19 mouse cellular contexts compared by ENCODE assay signal in genomic region chr2:7526696-7527095, GRCm38 (mm10). TPM values are rescaled to one million over a fixed set of nuclear protein-coding genes. Genes with fewer than 3 reads are reported as not detected.
DNase-seq lines count a peak whose midpoint lies in the region; ATAC-seq and TF ChIP-seq lines count a peak whose summit lies in the region.
"Had no signal": no experiment of that assay in that cellular context is flagged by ENCODE, and none has a peak within 500 bp of the region (broad histone marks: within the 10 kb centered on the region; RNA-seq: fewer than 3 reads in every experiment).

No protein-coding gene starts in this region.

- no peaks in the 10 kb centered on the region for H3K4me1 ChIP-seq in cerebellum, adult 2 months (ENCODE audit: control insufficient read depth, insufficient read depth, low read length)
- peaks cover 0 to 3% of the 10 kb centered on the region in 2 experiments; a peak in 2 of 4 replicates for H3K4me1 ChIP-seq in heart, embryonic 14.5 days (ENCODE audit: control insufficient read depth in 2 of 2, insufficient read depth in 2 of 2, low read length in 2 of 2)
- H3K4me1 ChIP-seq in midbrain, embryonic 11.5 days (ENCODE audit: control insufficient read depth, insufficient read depth, low read length) = peaks cover 13% of the 10 kb centered on the region
- H3K4me1 ChIP-seq in midbrain, postnatal 0 days (ENCODE audit: insufficient read depth, low read length) = peaks cover 5% of the 10 kb centered on the region; the same call in 1 of the 2 replicates
- H3K4me1 ChIP-seq in olfactory bulb, adult 2 months (ENCODE audit: control insufficient read depth, insufficient read depth, low read length) = peaks cover 10% of the 10 kb centered on the region
- H3K4me1 ChIP-seq: embryonic facial prominence, embryonic 12.5 days; megakaryocyte, embryonic 14.5 days had no signal

- no peak for ATAC-seq in heart, embryonic 14.5 days (ENCODE audit: insufficient number of reproducible peaks, insufficient read depth, low FRiP score, low read depth)
- ATAC-seq in midbrain, embryonic 11.5 days (ENCODE audit: low FRiP score) = no peak
- ATAC-seq in midbrain, postnatal 0 days (ENCODE audit: low FRiP score) = no peak; the same call in 1 of the 2 replicates
- ATAC-seq in megakaryocyte progenitor cell, adult 5-6 weeks (replicated peaks; ENCODE audit: poor library complexity) = no peak
- ATAC-seq: inflammation-experienced regulatory T-cells, adult 6 months; Patski had no signal

- no peak overlapping the region for H3K9ac ChIP-seq in heart, embryonic 14.5 days (ENCODE audit: low read length)
- H3K9ac ChIP-seq in midbrain, embryonic 11.5 days (ENCODE audit: low read length) = no peak overlapping the region
- H3K9ac ChIP-seq in midbrain, postnatal 0 days (replicated peaks; ENCODE audit: low read length, poor library complexity, severe bottlenecking) = no peak overlapping the region
- H3K9ac ChIP-seq: embryonic facial prominence, embryonic 12.5 days; liver, embryonic 14.5 days; neural tube, embryonic 13.5 days had no signal

- no peaks in the 10 kb centered on the region for H3K27me3 ChIP-seq in cerebellum, adult 2 months (ENCODE audit: control insufficient read depth, insufficient read depth, low read length)
- H3K27me3 ChIP-seq in heart, embryonic 14.5 days (ENCODE audit: control insufficient read depth, insufficient read depth, low read length) = no peaks in the 10 kb centered on the region
- H3K27me3 ChIP-seq in midbrain, embryonic 11.5 days (ENCODE audit: control insufficient read depth, insufficient read depth, low read length) = no peaks in the 10 kb centered on the region
- H3K27me3 ChIP-seq in midbrain, postnatal 0 days (ENCODE audit: insufficient read depth, low read length) = no peaks in the 10 kb centered on the region
- H3K27me3 ChIP-seq: embryonic facial prominence, embryonic 12.5 days; megakaryocyte, embryonic 14.5 days; neural tube, embryonic 13.5 days; Patski had no signal

- H3K27ac ChIP-seq in cerebellum, adult 2 months (ENCODE audit: insufficient read depth, low read length) = no peak overlapping the region
- peak overlapping the region; percentile 6 to 53; a peak in 3 of 4 replicates for H3K27ac ChIP-seq in heart, embryonic 14.5 days (replicated peaks in 1 of 2; ENCODE audit: control insufficient read depth in 1 of 2, insufficient read depth in 1 of 2, low read depth in 2 of 2, low read length in 2 of 2)
- no peak overlapping the region for H3K27ac ChIP-seq in midbrain, embryonic 11.5 days (ENCODE audit: low read depth, low read length)
- H3K27ac ChIP-seq in midbrain, postnatal 0 days (ENCODE audit: low read depth, low read length) = no peak overlapping the region
- H3K27ac ChIP-seq in olfactory bulb, adult 2 months (ENCODE audit: insufficient read depth, low read depth, low read length) = 0 out of 2 replicates have a peak overlapping the region, but pooled peaks have one; percentile 21
- H3K27ac ChIP-seq: embryonic facial prominence, embryonic 12.5 days; gastrocnemius, adult 2 months; hindbrain, embryonic 10.5 days; kidney, postnatal 0 days; liver, embryonic 14.5 days; neural tube, embryonic 13.5 days had no signal

- WGBS in cerebellum, adult 2 months = 37% methylated on average over 6 of the region's 6 CpGs
- 15% methylated on average over 6 of the region's 6 CpGs for WGBS in heart, embryonic 14.5 days
- 65% methylated on average over 6 of the region's 6 CpGs for WGBS in midbrain, embryonic 11.5 days
- 27% methylated on average over 6 of the region's 6 CpGs for WGBS in midbrain, postnatal 0 days
- WGBS in olfactory bulb, adult 2 months = 48% methylated on average over 6 of the region's 6 CpGs

- no peak overlapping the region for H3K4me3 ChIP-seq in cerebellum, adult 2 months (replicated peaks; ENCODE audit: insufficient read depth, low read depth, low read length)
- H3K4me3 ChIP-seq in heart, embryonic 14.5 days (ENCODE audit: control insufficient read depth in 1 of 2, insufficient read depth in 1 of 2, low read depth in 1 of 2, low read length in 2 of 2) = no peak overlapping the region
- H3K4me3 ChIP-seq in midbrain, embryonic 11.5 days (ENCODE audit: low read depth, low read length) = no peak overlapping the region
- no peak overlapping the region for H3K4me3 ChIP-seq in midbrain, postnatal 0 days (ENCODE audit: low read depth, low read length)
- no peak overlapping the region for H3K4me3 ChIP-seq in olfactory bulb, adult 2 months (ENCODE audit: insufficient read depth, low read depth, low read length)
- H3K4me3 ChIP-seq: embryonic facial prominence, embryonic 12.5 days; gastrocnemius, adult 2 months; hindbrain, embryonic 10.5 days; megakaryocyte, embryonic 14.5 days; neural tube, embryonic 13.5 days had no signal

- DNase-seq in cerebellum, postnatal 10 days = peak; percentile 8 to 11
- DNase-seq in cerebellum, adult 2 months = no peak
- no peak for DNase-seq in heart, adult 9 months (ENCODE audit: low spot score in 2 of 2)
- peak; percentile 88 for DNase-seq in midbrain, embryonic 11.5 days (ENCODE audit: low spot score, missing footprints)
- DNase-seq in midbrain, postnatal 0 days (ENCODE audit: low spot score) = no peak
- DNase-seq: gastrocnemius, adult 2 months; layer of hippocampus, postnatal 36 days; thymus, postnatal 14 days had no signal

- H3K9me3 ChIP-seq in heart, embryonic 14.5 days (ENCODE audit: control insufficient read depth, low read length) = no peaks in the 10 kb centered on the region
- H3K9me3 ChIP-seq in midbrain, embryonic 11.5 days (ENCODE audit: control insufficient read depth, low read length) = no peaks in the 10 kb centered on the region
- H3K9me3 ChIP-seq in midbrain, postnatal 0 days (ENCODE audit: low read length) = no peaks in the 10 kb centered on the region
- H3K9me3 ChIP-seq: embryonic facial prominence, embryonic 12.5 days; hindbrain, embryonic 10.5 days; megakaryocyte, embryonic 14.5 days; neural tube, embryonic 13.5 days had no signal

- no peak for TF ChIP-seq CTCF in cerebellum, adult 2 months (IDR thresholded peaks at IDR 0.05; ENCODE audit: borderline replicate concordance, insufficient read depth, low read depth, low read length)
- TF ChIP-seq CTCF in midbrain, postnatal 0 days (IDR thresholded peaks at IDR 0.05) = no peak
- no peak for TF ChIP-seq CTCF in olfactory bulb, adult 2 months (IDR thresholded peaks at IDR 0.05; ENCODE audit: insufficient read depth, low read depth, low read length)

- H3K36me3 ChIP-seq in heart, embryonic 14.5 days (ENCODE audit: control insufficient read depth, insufficient read depth, low read length) = no peaks in the 10 kb centered on the region
- H3K36me3 ChIP-seq in midbrain, embryonic 11.5 days (ENCODE audit: control insufficient read depth, insufficient read depth, low read length) = no peaks in the 10 kb centered on the region
- H3K36me3 ChIP-seq in midbrain, postnatal 0 days (ENCODE audit: insufficient read depth, low read length) = no peaks in the 10 kb centered on the region
- H3K36me3 ChIP-seq: embryonic facial prominence, embryonic 12.5 days; hindbrain, embryonic 10.5 days; neural tube, embryonic 13.5 days had no signal

- TF ChIP-seq POLR2A in cerebellum, adult 2 months (IDR thresholded peaks at IDR 0.05; ENCODE audit: borderline replicate concordance, insufficient read depth, low read length) = no peak
- no peak for TF ChIP-seq POLR2A in olfactory bulb, adult 2 months (IDR thresholded peaks at IDR 0.05; ENCODE audit: insufficient read depth, low read depth, low read length)

- no peak overlapping the region for H3K4me2 ChIP-seq in heart, embryonic 14.5 days (ENCODE audit: low read length)
- no peak overlapping the region for H3K4me2 ChIP-seq in midbrain, embryonic 11.5 days
- no peak overlapping the region for H3K4me2 ChIP-seq in midbrain, postnatal 0 days (ENCODE audit: low read depth, low read length, poor library complexity, severe bottlenecking)
- H3K4me2 ChIP-seq: embryonic facial prominence, embryonic 12.5 days; neural tube, embryonic 13.5 days had no signal

RNA-seq across cellular contexts. Expression of gene Celf2, which starts 17.3 kb away (rescaled TPM):
- 68.7 and 71.3 TPM in 2 replicates for polyA plus RNA-seq in cerebellum, adult 2 months (2012; rRNA removed)
- polyA plus RNA-seq in heart, embryonic 14.5 days (2014; fragmentation: Nextera tagmentation; extraction: Ambion mirVana) = 66.1 and 66.5 TPM in 2 replicates
- polyA plus RNA-seq in midbrain, embryonic 11.5 days (2014; fragmentation: Nextera tagmentation; extraction: Ambion mirVana) = 92.7 and 94.9 TPM in 2 replicates
- total RNA-seq in midbrain, postnatal 0 days (2014; rRNA removed) = 135 and 145 TPM in 2 replicates
- 97.6 and 112 TPM in 2 replicates for polyA plus RNA-seq in midbrain, postnatal 0 days (2015; fragmentation: Nextera tagmentation; extraction: Ambion mirVana)
- polyA plus RNA-seq in olfactory bulb, adult 2 months (2012; ENCODE audit: insufficient read depth, insufficient read length, low replicate concordance, missing spikeins) = 447 and 540 TPM in 2 replicates
- total RNA-seq in megakaryocyte progenitor cell, adult 5-6 weeks (2015) = 138 and 152 TPM in 2 replicates
- 85.2 and 120 TPM in 2 replicates for total RNA-seq in megakaryocyte progenitor cell, adult 5-6 weeks (2017)

Comparison
In these comparisons a context has a peak if more than half of its experiments do, and no peak if none do; other contexts are left out.
1. DNase-seq: peak in cerebellum, postnatal 10 days (2 of 2) and midbrain, embryonic 11.5 days (single experiment); none in cerebellum, adult 2 months (0 of 2), heart, adult 9 months (0 of 2) and midbrain, postnatal 0 days (single experiment).
2. H3K27ac ChIP-seq: peak in heart, embryonic 14.5 days (2 of 2) and olfactory bulb, adult 2 months (single experiment); none in cerebellum, adult 2 months (single experiment), midbrain, embryonic 11.5 days (single experiment) and midbrain, postnatal 0 days (single experiment).